8 mouse cellular contexts compared by ENCODE assay signal in genomic region chr11:44399763-44400162, GRCm38 (mm10). TPM values are rescaled to one million over a fixed set of nuclear protein-coding genes. Genes with fewer than 3 reads are reported as not detected.
DNase-seq lines count a peak whose midpoint lies in the region; ATAC-seq lines count a peak whose summit lies in the region.

Gene Il12b, plus strand, starts transcription at chr11:44400063.

- H3K4me2 ChIP-seq in liver, embryonic 12.5 days: peak within 1 kb of the TSS; percentile 53
- peak within 1 kb of the TSS; percentile 63 for H3K4me2 ChIP-seq in stomach, embryonic 16.5 days (ENCODE audit: low read depth, low read length)

- ATAC-seq in frontal cortex, adult (ENCODE audit: low TSS enrichment): peak; percentile 85
- no peak for ATAC-seq in liver, embryonic 12.5 days
- ATAC-seq in stomach, embryonic 16.5 days (ENCODE audit: insufficient read depth, low FRiP score): no peak
- no peak for ATAC-seq in megakaryocyte progenitor cell, adult 5-6 weeks (replicated peaks; ENCODE audit: poor library complexity)

- no peak within 1 kb of the TSS for H3K27ac ChIP-seq in liver, embryonic 12.5 days
- H3K27ac ChIP-seq in stomach, embryonic 16.5 days (ENCODE audit: low read length): no peak within 1 kb of the TSS

- DNase-seq in frontal cortex, postnatal 25 days (ENCODE audit: low spot score in 2 of 2): no peak
- peak; percentile 2 for DNase-seq in right cerebral cortex, adult 18-20 months
- DNase-seq in right cerebral cortex, postnatal 36 days (ENCODE audit: low spot score in 2 of 2): no peak
- no peak for DNase-seq in adrenal gland, adult 8-10 months

- 64% methylated on average over 6 of the region's 6 CpGs for WGBS in liver, embryonic 12.5 days (ENCODE audit: insufficient replicate concordance)
- WGBS in stomach, embryonic 16.5 days: 70% methylated on average over 6 of the region's 6 CpGs

- no peaks in the 10 kb centered on the region for H3K9me3 ChIP-seq in liver, embryonic 12.5 days (replicated peaks)
- H3K9me3 ChIP-seq in stomach, embryonic 16.5 days (replicated peaks; ENCODE audit: control insufficient read depth, low read length): no peaks in the 10 kb centered on the region

- H3K36me3 ChIP-seq in liver, embryonic 12.5 days: no peaks in the 10 kb centered on the region
- no peaks in the 10 kb centered on the region for H3K36me3 ChIP-seq in stomach, embryonic 16.5 days (ENCODE audit: control insufficient read depth, insufficient read depth, low read length)

- no peak within 1 kb of the TSS for H3K9ac ChIP-seq in liver, embryonic 12.5 days
- H3K9ac ChIP-seq in stomach, embryonic 16.5 days (ENCODE audit: low read length): peak within 1 kb of the TSS; percentile 70

- H3K4me1 ChIP-seq in liver, embryonic 12.5 days: no peaks in the 10 kb centered on the region
- no peaks in the 10 kb centered on the region for H3K4me1 ChIP-seq in stomach, embryonic 16.5 days (ENCODE audit: control insufficient read depth, insufficient read depth, low read length)

- H3K4me3 ChIP-seq in liver, embryonic 12.5 days: peak within 1 kb of the TSS; percentile 16; the same call in 1 of the 2 replicates
- peak within 1 kb of the TSS; percentile 44 for H3K4me3 ChIP-seq in stomach, embryonic 16.5 days (replicated peaks; ENCODE audit: low read length)

- H3K27me3 ChIP-seq in liver, embryonic 12.5 days (replicated peaks): peaks cover 19% of the 10 kb centered on the region; the same call in 1 of the 2 replicates
- no peaks in the 10 kb centered on the region for H3K27me3 ChIP-seq in stomach, embryonic 16.5 days (ENCODE audit: control insufficient read depth, insufficient read depth, low read length)

RNA-seq across cellular contexts. Expression of gene Il12b, which starts in this region (rescaled TPM):
- polyA plus RNA-seq in liver, embryonic 12.5 days (2016; fragmentation: Nextera tagmentation; extraction: Ambion mirVana): 0.08 TPM in 1 of 2 replicates, not detected in the other
- not detected in 2 replicates for polyA plus RNA-seq in stomach, embryonic 16.5 days (2015; fragmentation: Nextera tagmentation; extraction: Ambion mirVana)
- not detected for total RNA-seq in adrenal gland, adult 8-10 months (2022)
- not detected in 2 replicates for total RNA-seq in megakaryocyte progenitor cell, adult 5-6 weeks (2015)
- total RNA-seq in megakaryocyte progenitor cell, adult 5-6 weeks (2017): not detected in 2 replicates
